8 mouse cellular contexts compared by ENCODE assay signal in the genomic region with DNA sequence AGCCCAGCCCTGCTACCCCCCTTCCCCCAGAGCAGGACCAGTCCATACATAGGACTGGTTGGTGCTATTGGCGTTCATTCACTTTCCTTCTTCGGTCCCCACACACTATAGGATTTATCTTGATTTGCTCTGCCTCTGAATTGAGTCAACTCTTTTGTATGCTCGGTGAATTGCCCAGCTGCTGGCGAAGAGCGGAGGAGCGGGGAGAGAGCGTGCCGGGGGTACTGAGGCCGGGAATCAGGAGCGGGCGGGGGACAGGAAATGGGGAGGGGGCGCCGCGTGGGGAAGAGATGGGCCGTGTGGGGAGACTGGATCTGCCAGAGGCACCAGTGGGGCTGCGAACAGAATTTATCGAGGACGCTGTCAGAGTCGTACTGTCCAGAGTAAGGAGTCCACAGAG. TPM values are rescaled to one million over a fixed set of nuclear protein-coding genes. Genes with fewer than 3 reads are reported as not detected.
A peak's percentile ranks its signal among the peaks of the same experiment; 100 is the strongest.
DNase-seq lines count a peak whose midpoint lies in the region; ATAC-seq and TF ChIP-seq lines count a peak whose summit lies in the region.
"Had no signal": no experiment of that assay in that cellular context is flagged by ENCODE, and none has a peak within 500 bp of the region (broad histone marks: within the 10 kb centered on the region; RNA-seq: fewer than 3 reads in every experiment).

No protein-coding gene starts in this region.

- no peak for TF ChIP-seq CTCF in lung, embryonic 14.5 days (IDR thresholded peaks at IDR 0.05; ENCODE audit: low read depth)
- no peak for TF ChIP-seq CTCF in olfactory bulb, adult 2 months (IDR thresholded peaks at IDR 0.05; ENCODE audit: insufficient read depth, low read depth, low read length)

- H3K4me2 ChIP-seq in lung, embryonic 14.5 days = peak overlapping the region; percentile 95
- H3K4me2 ChIP-seq in forebrain, embryonic 14.5 days (ENCODE audit: low read length) = peak overlapping the region; percentile 97

- DNase-seq in lung, embryonic 14.5 days = peak; percentile 18
- no peak for DNase-seq in lung, postnatal 4 days
- peak; percentile 55 for DNase-seq in forebrain, embryonic 14.5 days (ENCODE audit: low spot score)
- DNase-seq in limb, embryonic 10.5 days (ENCODE audit: low spot score) = no peak
- DNase-seq in left cerebral cortex, adult 8-10 months (ENCODE audit: low spot score in 2 of 2) = no peak
- no peak for DNase-seq in cerebellum, adult 8-10 months

- 0 out of 2 replicates have a peak, but pooled peaks cover 7% of the 10 kb centered on the region for H3K4me1 ChIP-seq in lung, embryonic 14.5 days (ENCODE audit: insufficient read depth)
- peaks cover 21% of the 10 kb centered on the region for H3K4me1 ChIP-seq in forebrain, embryonic 14.5 days (ENCODE audit: control insufficient read depth, insufficient read depth, low read length)
- peaks cover 59% of the 10 kb centered on the region for H3K4me1 ChIP-seq in limb, embryonic 10.5 days
- H3K4me1 ChIP-seq in olfactory bulb, adult 2 months (ENCODE audit: control insufficient read depth, insufficient read depth, low read length) = peaks cover 55% of the 10 kb centered on the region

- ATAC-seq in lung, embryonic 14.5 days (ENCODE audit: insufficient read depth) = no peak
- ATAC-seq in forebrain, embryonic 14.5 days = no peak

- WGBS in lung, embryonic 14.5 days = 4% methylated on average over 19 of the region's 19 CpGs
- 3% methylated on average over 19 of the region's 19 CpGs for WGBS in forebrain, embryonic 14.5 days
- WGBS in limb, embryonic 10.5 days = 4% methylated on average over 19 of the region's 19 CpGs
- WGBS in olfactory bulb, adult 2 months = 6% methylated on average over 19 of the region's 19 CpGs

- no peak overlapping the region for H3K9ac ChIP-seq in lung, embryonic 14.5 days
- no peak overlapping the region; the same call in 1 of the 2 replicates for H3K9ac ChIP-seq in forebrain, embryonic 14.5 days (ENCODE audit: low read length)

- H3K4me3 ChIP-seq in lung, embryonic 14.5 days (ENCODE audit: low read depth, low read length) = peak overlapping the region; percentile 47
- peak overlapping the region; percentile 44; the same call in 1 of the 2 replicates for H3K4me3 ChIP-seq in forebrain, embryonic 14.5 days (ENCODE audit: low read depth, low read length)
- H3K4me3 ChIP-seq in limb, embryonic 10.5 days = peak overlapping the region; percentile 61
- H3K4me3 ChIP-seq in olfactory bulb, adult 2 months (ENCODE audit: insufficient read depth, low read depth, low read length) = peak overlapping the region; percentile 60

- TF ChIP-seq POLR2A in olfactory bulb, adult 2 months (IDR thresholded peaks at IDR 0.05; ENCODE audit: insufficient read depth, low read depth, low read length) = no peak

- H3K27me3 ChIP-seq in lung, embryonic 14.5 days (ENCODE audit: insufficient read depth, low read length) = peaks cover 87% of the 10 kb centered on the region
- peaks cover 63% of the 10 kb centered on the region for H3K27me3 ChIP-seq in forebrain, embryonic 14.5 days (replicated peaks; ENCODE audit: control insufficient read depth, insufficient read depth, low read length)
- H3K27me3 ChIP-seq in limb, embryonic 10.5 days (ENCODE audit: low read depth, poor library complexity, severe bottlenecking) = peaks cover 100% of the 10 kb centered on the region

- H3K9me3 ChIP-seq in lung, embryonic 14.5 days (ENCODE audit: low read depth, low read length) = no peaks in the 10 kb centered on the region
- H3K9me3 ChIP-seq in forebrain, embryonic 14.5 days (replicated peaks; ENCODE audit: control insufficient read depth, low read length) = no peaks in the 10 kb centered on the region
- H3K9me3 ChIP-seq in limb, embryonic 10.5 days (replicated peaks) = no peaks in the 10 kb centered on the region

- no peak overlapping the region; the same call in 1 of the 2 replicates for H3K27ac ChIP-seq in lung, embryonic 14.5 days (ENCODE audit: low read depth)
- H3K27ac ChIP-seq in forebrain, embryonic 14.5 days (ENCODE audit: low read depth, low read length) = peak overlapping the region; percentile 70; the same call in 1 of the 2 replicates
- no peak overlapping the region for H3K27ac ChIP-seq in limb, embryonic 10.5 days
- H3K27ac ChIP-seq in olfactory bulb, adult 2 months (ENCODE audit: insufficient read depth, low read depth, low read length) = peak overlapping the region; percentile 53

- no peaks in the 10 kb centered on the region for H3K36me3 ChIP-seq in lung, embryonic 14.5 days (ENCODE audit: insufficient read depth)
- H3K36me3 ChIP-seq in forebrain, embryonic 14.5 days (ENCODE audit: control insufficient read depth, insufficient read depth, low read length) = no peaks in the 10 kb centered on the region
- H3K36me3 ChIP-seq in limb, embryonic 10.5 days = no peaks in the 10 kb centered on the region

RNA-seq across cellular contexts. Expression of a gene that starts 3.8 kb away (rescaled TPM):
- 0.12 and 0.46 TPM in 2 replicates for polyA plus RNA-seq in lung, embryonic 14.5 days (2014; fragmentation: Nextera tagmentation; extraction: Ambion mirVana)
- polyA plus RNA-seq in forebrain, embryonic 14.5 days (2014; fragmentation: Nextera tagmentation; extraction: Ambion mirVana) = 1.7 and 2.5 TPM in 2 replicates
- 0.10 and 0.18 TPM in 2 replicates for polyA plus RNA-seq in limb, embryonic 10.5 days (2016; fragmentation: Nextera tagmentation; extraction: Ambion mirVana)
- not detected in 2 replicates for polyA plus RNA-seq in olfactory bulb, adult 2 months (2012; ENCODE audit: insufficient read depth, insufficient read length, low replicate concordance, missing spikeins)
- 10 to 100 TPM; 30.3 to 34.3 (median 30.7) TPM for total RNA-seq in left cerebral cortex, adult 8-10 months (2022)
- total RNA-seq: megakaryocyte progenitor cell, adult 5-6 weeks had no signal

Comparison
In these comparisons a context has a peak if more than half of its experiments do, and no peak if none do; other contexts are left out.
1. DNase-seq: peak in lung, embryonic 14.5 days (single experiment) and forebrain, embryonic 14.5 days (single experiment); none in lung, postnatal 4 days (0 of 2), limb, embryonic 10.5 days (single experiment), left cerebral cortex, adult 8-10 months (0 of 2) and cerebellum, adult 8-10 months (single experiment).
2. H3K27ac ChIP-seq: peak in forebrain, embryonic 14.5 days (single experiment) and olfactory bulb, adult 2 months (single experiment); none in lung, embryonic 14.5 days (single experiment) and limb, embryonic 10.5 days (single experiment).
3. Peak in every context shown above with its lines, with median percentiles within 50 percentile points of each other: H3K4me3 ChIP-seq.